Mouse (Mus musculus) midbrain, embryonic 12.5 days (tissue): Measurements from ENCODE around the gene 1700034J05Rik. TPM values are rescaled to one million over a fixed set of nuclear protein-coding genes. Genes with fewer than 3 reads are reported as not detected.

Source experiments
- ATAC-seq: fragments of 200-750 bp; cut with Nextera tagmentation; 2 replicates; pipeline ENCODE4 v1.8.0; 2017; ENCODE audit warnings: low read depth, moderate TSS enrichment, moderate library complexity; ENCODE audit not compliant: low FRiP score
- H3K27ac ChIP-seq: fragments of 300-500 bp; sonication (generic); replicated peaks from 2 replicates; pipeline ENCODE4 v1.5.1; 2016; ENCODE audit warnings: mild to moderate bottlenecking
- H3K27me3 ChIP-seq: fragments of 300-500 bp; sonication (generic); 2 replicates; pipeline ENCODE4 v1.6.1; 2016; ENCODE audit warnings: mild to moderate bottlenecking
- H3K36me3 ChIP-seq: fragments of 300-500 bp; sonication (generic); 2 replicates; pipeline ENCODE4 v1.6.1; 2016
- H3K4me1 ChIP-seq: fragments of 300-500 bp; sonication (generic); 2 replicates; pipeline ENCODE4 v1.6.1; 2016
- H3K4me2 ChIP-seq: fragments of 300-500 bp; sonication (generic); replicated peaks from 2 replicates; pipeline ENCODE4 v1.6.1; 2016; ENCODE audit warnings: mild to moderate bottlenecking, moderate library complexity
- H3K4me3 ChIP-seq: fragments of 300-500 bp; sonication (generic); 2 replicates; pipeline ENCODE4 v1.5.1; 2016; ENCODE audit warnings: mild to moderate bottlenecking
- H3K9ac ChIP-seq: fragments of 300-500 bp; sonication (generic); replicated peaks from 2 replicates; pipeline ENCODE4 v1.6.1; 2016; ENCODE audit warnings: mild to moderate bottlenecking, moderate library complexity
- H3K9me3 ChIP-seq: fragments of 300-500 bp; sonication (generic); 2 replicates; pipeline ENCODE4 v1.6.1; 2016; ENCODE audit warnings: mild to moderate bottlenecking
- WGBS: fragments of 180-500 bp; shearing (Covaris S2); methylation state at CpG from one replicate; pipeline ENCODE4 v1.1.7; 2016; 5-methylcytosine and 5-hydroxymethylcytosine counted together
- polyA plus RNA-seq: library from polyadenylated mRNA; unstranded; fragments of >200 nt; fragmentation: Nextera tagmentation; extraction: Ambion mirVana; gene quantifications from 2 replicates; pipeline ENCODE4 v1.2.1, GENCODE M21; 2016

Gene 1700034J05Rik
- 0.15 TPM in 1 of 2 replicates, not detected in the other for polyA plus RNA-seq

GRCm38 (mm10) chr6:146954258-146954657 lies at the start of gene 1700034J05Rik:
TSS of gene 1700034J05Rik (minus strand) at chr6:146954422.
- Histone ChIP-seq H3K9me3 (no peaks in the 10 kb centered on the region), H3K4me2 (no peak within 1 kb of the TSS), H3K27me3 (no peaks in the 10 kb centered on the region), H3K4me3 (no peak within 1 kb of the TSS), H3K36me3 (no peaks in the 10 kb centered on the region), H3K4me1 (peaks cover 18% of the 10 kb centered on the region), H3K27ac (no peak within 1 kb of the TSS), H3K9ac (no peak within 1 kb of the TSS)
- WGBS, result 78% methylated on average over 1 of the region's 1 CpGs
- no peak for ATAC-seq

DNA sequence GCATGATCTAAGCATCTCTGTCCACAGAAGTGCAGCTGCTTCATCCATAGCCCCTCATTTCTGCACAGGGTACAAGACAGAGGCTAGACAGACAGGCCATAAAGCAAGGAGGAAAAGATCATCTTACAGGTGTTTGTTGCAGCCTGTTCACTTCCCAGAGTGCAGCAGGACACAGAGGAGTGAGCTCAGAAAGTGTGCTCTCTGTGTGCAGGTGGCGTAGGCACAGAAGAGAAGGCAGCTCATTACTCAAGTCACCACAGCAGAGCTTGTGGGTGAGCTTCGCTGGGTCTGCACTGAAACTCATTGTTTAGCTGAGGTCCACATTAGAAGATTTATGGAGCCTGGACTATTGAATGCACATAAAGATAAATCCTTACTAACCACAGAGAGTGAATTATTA lies 45.5 kb upstream of the 1700034J05Rik start:
- H3K27ac ChIP-seq, result no peak overlapping the region
- 84% methylated on average over 2 of the region's 2 CpGs for WGBS
- H3K4me3 ChIP-seq, result no peak overlapping the region
- no peaks in the 10 kb centered on the region for H3K36me3 ChIP-seq
- no peak for ATAC-seq
- H3K4me1 ChIP-seq, result no peaks in the 10 kb centered on the region
- no peaks in the 10 kb centered on the region for H3K9me3 ChIP-seq
- H3K9ac ChIP-seq, result no peak overlapping the region
- H3K27me3 ChIP-seq, result no peaks in the 10 kb centered on the region
- no peak overlapping the region for H3K4me2 ChIP-seq

- Histone ChIP-seq H3K27me3 (no peaks in the 10 kb centered on the region), H3K27ac (no peak overlapping the region), H3K4me1 (no peaks in the 10 kb centered on the region), H3K4me2 (no peak overlapping the region), H3K36me3 (no peaks in the 10 kb centered on the region), H3K4me3 (no peak overlapping the region), H3K9me3 (no peaks in the 10 kb centered on the region), H3K9ac (no peak overlapping the region)
- 89% methylated on average over 9 of the region's 9 CpGs for WGBS
- ATAC-seq, result no peak
Measured at GRCm38 (mm10) chr6:146999302-146999701, 45.1 kb upstream of the 1700034J05Rik start.

- no peaks in the 10 kb centered on the region for H3K4me1 ChIP-seq
- no peaks in the 10 kb centered on the region for H3K9me3 ChIP-seq
- no peaks in the 10 kb centered on the region for H3K27me3 ChIP-seq
- no peak overlapping the region for H3K4me2 ChIP-seq
- no peak for ATAC-seq
- no peak overlapping the region for H3K9ac ChIP-seq
- no peaks in the 10 kb centered on the region for H3K36me3 ChIP-seq
- H3K27ac ChIP-seq, result no peak overlapping the region
- WGBS, result 91% methylated on average over 4 of the region's 4 CpGs
- no peak overlapping the region for H3K4me3 ChIP-seq
Measured at GRCm38 (mm10) chr6:146998710-146999109, 44.5 kb upstream of the 1700034J05Rik start.

- H3K27me3 ChIP-seq, result no peaks in the 10 kb centered on the region
- 90% methylated on average over 6 of the region's 6 CpGs for WGBS
- H3K9ac ChIP-seq, result no peak overlapping the region
- H3K4me2 ChIP-seq, result no peak overlapping the region
- H3K4me3 ChIP-seq, result no peak overlapping the region
- ATAC-seq, result no peak
- no peak overlapping the region for H3K27ac ChIP-seq
- no peaks in the 10 kb centered on the region for H3K36me3 ChIP-seq
- H3K9me3 ChIP-seq, result no peaks in the 10 kb centered on the region
- no peaks in the 10 kb centered on the region for H3K4me1 ChIP-seq
Measured at GRCm38 (mm10) chr6:146997006-146997405, 42.8 kb upstream of the 1700034J05Rik start.

- Histone ChIP-seq H3K27ac (no peak overlapping the region), H3K4me1 (no peaks in the 10 kb centered on the region), H3K4me3 (no peak overlapping the region), H3K9me3 (no peaks in the 10 kb centered on the region), H3K4me2 (no peak overlapping the region), H3K36me3 (no peaks in the 10 kb centered on the region), H3K9ac (no peak overlapping the region), H3K27me3 (no peaks in the 10 kb centered on the region)
- WGBS, result 86% methylated on average over 6 of the region's 6 CpGs
- ATAC-seq, result no peak
Measured at GRCm38 (mm10) chr6:146995878-146996277, 41.7 kb upstream of the 1700034J05Rik start.

GRCm38 (mm10) chr6:146995391-146995790 lies 41.2 kb upstream of the 1700034J05Rik start:
- 71% methylated on average over 2 of the region's 2 CpGs for WGBS
- H3K4me2 ChIP-seq, result no peak overlapping the region
- no peaks in the 10 kb centered on the region for H3K9me3 ChIP-seq
- no peaks in the 10 kb centered on the region for H3K27me3 ChIP-seq
- no peaks in the 10 kb centered on the region for H3K36me3 ChIP-seq
- no peak overlapping the region for H3K9ac ChIP-seq
- no peaks in the 10 kb centered on the region for H3K4me1 ChIP-seq
- ATAC-seq, result no peak; the same call in 1 of the 2 replicates
- H3K27ac ChIP-seq, result no peak overlapping the region
- H3K4me3 ChIP-seq, result no peak overlapping the region

DNA sequence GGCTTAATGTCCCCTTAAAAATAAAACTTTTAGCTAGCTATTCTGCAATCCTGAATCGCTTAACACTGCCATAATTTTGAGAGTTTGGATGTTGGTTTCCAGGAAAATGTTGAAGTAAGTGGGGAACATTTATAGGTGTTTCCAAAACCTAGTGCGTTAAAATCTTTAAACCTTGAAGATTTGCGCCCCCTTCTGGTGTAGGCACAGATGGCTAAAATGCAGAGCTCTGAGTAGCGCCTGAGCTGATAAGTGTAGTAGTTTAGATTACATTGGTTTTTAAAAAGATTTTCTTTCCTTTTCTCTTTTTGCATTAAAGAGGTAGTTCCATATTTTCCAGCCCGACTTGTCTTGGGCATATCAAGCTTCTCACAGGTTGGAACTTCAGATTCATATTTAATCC lies 40.0 kb upstream of the 1700034J05Rik start:
- no peaks in the 10 kb centered on the region for H3K9me3 ChIP-seq
- H3K27ac ChIP-seq, result no peak overlapping the region
- no peak for ATAC-seq
- WGBS, result 45% methylated on average over 5 of the region's 5 CpGs
- H3K4me1 ChIP-seq, result no peaks in the 10 kb centered on the region
- no peak overlapping the region for H3K4me3 ChIP-seq
- H3K4me2 ChIP-seq, result no peak overlapping the region
- H3K9ac ChIP-seq, result no peak overlapping the region
- no peaks in the 10 kb centered on the region for H3K27me3 ChIP-seq
- no peaks in the 10 kb centered on the region for H3K36me3 ChIP-seq

DNA sequence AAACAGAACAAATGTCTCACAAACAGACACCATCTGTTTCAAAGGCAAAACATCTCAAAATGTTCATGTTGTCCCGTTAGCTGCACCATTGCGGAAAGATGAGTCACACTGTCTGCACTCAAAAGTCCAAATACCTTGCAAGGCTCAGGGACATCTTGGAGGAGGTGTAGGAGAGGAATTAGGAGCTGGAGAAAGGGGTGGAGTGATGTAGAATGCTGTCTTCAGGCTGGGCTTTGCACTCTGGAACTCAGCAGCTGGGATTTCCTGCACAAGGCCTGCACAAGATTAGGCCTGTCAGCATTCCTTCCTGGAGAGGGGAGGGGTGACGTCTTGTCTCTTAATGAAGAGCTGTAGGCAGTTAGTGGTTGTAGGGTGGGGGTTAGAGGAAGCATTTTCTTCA lies 30.3 kb upstream of the 1700034J05Rik start:
- H3K36me3 ChIP-seq, result no peaks in the 10 kb centered on the region
- no peak overlapping the region for H3K4me3 ChIP-seq
- H3K27ac ChIP-seq, result no peak overlapping the region
- ATAC-seq, result no peak
- H3K27me3 ChIP-seq, result no peaks in the 10 kb centered on the region
- 87% methylated on average over 3 of the region's 3 CpGs for WGBS
- no peak overlapping the region for H3K4me2 ChIP-seq
- H3K9ac ChIP-seq, result no peak overlapping the region
- no peaks in the 10 kb centered on the region for H3K9me3 ChIP-seq
- H3K4me1 ChIP-seq, result peaks cover 11% of the 10 kb centered on the region; the same call in 1 of the 2 replicates

DNA sequence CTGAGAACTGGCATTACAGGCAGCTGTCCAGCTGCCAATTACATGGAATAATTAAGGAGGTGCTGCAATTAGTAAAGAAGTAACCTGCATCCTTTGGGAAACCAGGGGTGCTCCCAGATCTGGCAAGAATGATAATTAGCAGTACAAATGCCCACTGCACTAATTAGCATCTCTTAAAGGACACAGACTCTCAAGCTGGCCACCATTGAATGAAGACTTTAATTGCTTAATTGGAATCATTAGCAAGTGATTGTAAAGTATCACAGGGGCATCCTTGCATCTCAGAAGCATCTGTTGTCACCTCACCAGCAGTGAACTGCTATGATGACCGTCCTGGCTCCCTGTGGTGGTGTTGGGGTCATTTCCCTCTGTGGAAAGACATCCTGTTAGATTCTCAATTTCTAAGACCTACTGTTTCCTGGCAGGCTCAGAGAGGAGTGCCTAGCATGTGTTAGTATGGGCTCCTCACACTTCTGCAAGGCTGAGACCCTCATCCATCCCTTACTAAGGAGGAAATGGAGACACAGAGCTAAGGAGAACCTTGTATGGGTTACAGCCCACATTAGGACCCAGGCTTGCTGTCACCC lies 27.1 kb upstream of the 1700034J05Rik start:
- Histone ChIP-seq H3K4me2 (no peak overlapping the region), H3K4me1 (peaks cover 15% of the 10 kb centered on the region; the same call in 1 of the 2 replicates), H3K9ac (no peak overlapping the region), H3K27ac (no peak overlapping the region), H3K4me3 (no peak overlapping the region), H3K27me3 (no peaks in the 10 kb centered on the region), H3K36me3 (no peaks in the 10 kb centered on the region), H3K9me3 (no peaks in the 10 kb centered on the region)
- ATAC-seq, result peak; percentile 50; the same call in 1 of the 2 replicates
- WGBS, result 50% methylated on average over 1 of the region's 1 CpGs

- WGBS, result 38% methylated on average over 3 of the region's 3 CpGs
- no peaks in the 10 kb centered on the region for H3K27me3 ChIP-seq
- no peak overlapping the region for H3K27ac ChIP-seq
- H3K4me1 ChIP-seq, result peaks cover 15% of the 10 kb centered on the region; the same call in 1 of the 2 replicates
- no peak for ATAC-seq
- H3K4me2 ChIP-seq, result no peak overlapping the region
- no peak overlapping the region for H3K4me3 ChIP-seq
- no peaks in the 10 kb centered on the region for H3K36me3 ChIP-seq
- no peaks in the 10 kb centered on the region for H3K9me3 ChIP-seq
- H3K9ac ChIP-seq, result no peak overlapping the region
Measured at GRCm38 (mm10) chr6:146979953-146980352, 25.7 kb upstream of the 1700034J05Rik start.

- Histone ChIP-seq H3K36me3 (no peaks in the 10 kb centered on the region), H3K27me3 (no peaks in the 10 kb centered on the region), H3K9me3 (no peaks in the 10 kb centered on the region), H3K4me2 (no peak overlapping the region), H3K4me1 (peaks cover 15% of the 10 kb centered on the region; the same call in 1 of the 2 replicates), H3K9ac (no peak overlapping the region), H3K27ac (no peak overlapping the region), H3K4me3 (no peak overlapping the region)
- 90% methylated on average over 1 of the region's 1 CpGs for WGBS
- ATAC-seq, result no peak
Measured at GRCm38 (mm10) chr6:146979115-146979744, 25.0 kb upstream of the 1700034J05Rik start.
